ENCODE assay signal across 14 mouse cellular contexts in genomic region chr10:114737581-114737980, GRCm38 (mm10).
"Had no signal": no experiment of that assay in that cellular context is flagged by ENCODE, and none has a peak within 500 bp of the region (broad histone marks: within the 10 kb centered on the region; RNA-seq: fewer than 3 reads in every experiment).

No protein-coding gene starts in this region.

- H3K4me2 ChIP-seq: limb, embryonic 15.5 days; liver, embryonic 12.5 days; lung, embryonic 14.5 days; midbrain, embryonic 15.5 days had no signal

- ATAC-seq: inflammation-experienced regulatory T-cells, adult 6 months; intestine, postnatal 0 days; liver, embryonic 12.5 days; midbrain, embryonic 15.5 days had no signal

- H3K36me3 ChIP-seq: limb, embryonic 15.5 days; liver, embryonic 12.5 days; midbrain, embryonic 10.5 days; midbrain, embryonic 15.5 days had no signal

- H3K27me3 ChIP-seq: limb, embryonic 15.5 days; liver, embryonic 12.5 days; midbrain, embryonic 15.5 days had no signal

- H3K9me3 ChIP-seq: limb, embryonic 15.5 days; liver, embryonic 12.5 days; midbrain, embryonic 10.5 days; midbrain, embryonic 15.5 days had no signal

- DNase-seq: kidney, adult 8-10 months; kidney, postnatal 25 days; lung, embryonic 14.5 days; lung, postnatal 10 days; lung, postnatal 4 days; thymus, adult 18-20 months; thymus, postnatal 14 days had no signal

- H3K27ac ChIP-seq: limb, embryonic 15.5 days; liver, embryonic 12.5 days; midbrain, embryonic 10.5 days; midbrain, embryonic 15.5 days; stomach, postnatal 0 days had no signal

- H3K9ac ChIP-seq: limb, embryonic 15.5 days; liver, embryonic 12.5 days; lung, embryonic 14.5 days; midbrain, embryonic 15.5 days had no signal

- H3K4me1 ChIP-seq: limb, embryonic 15.5 days; liver, embryonic 12.5 days; midbrain, embryonic 10.5 days had no signal

- H3K4me3 ChIP-seq: limb, embryonic 15.5 days; liver, embryonic 12.5 days; midbrain, embryonic 10.5 days; midbrain, embryonic 15.5 days had no signal
